Mouse (Mus musculus) erythroblast, embryonic 14.5 days (primary cell): Measurements from ENCODE around the gene Micu1.

Experiments used
- GATA1 ChIP-seq: IDR thresholded peaks from 2 replicates; pipeline ENCODE4 v1.6.1; 2012; ENCODE audit warnings: low read length, inconsistent platforms, mixed read lengths
- TAL1 ChIP-seq: IDR thresholded peaks from 3 replicates; pipeline ENCODE4 v1.6.1; 2012; ENCODE audit warnings: low read length, inconsistent platforms, mixed read lengths

- TF ChIP-seq TAL1 (no peak), GATA1 (no peak)
Observed at GRCm38 (mm10) chr10:59880837-59881236, 178.6 kb downstream of the Micu1 start.
